Mouse (Mus musculus) embryonic facial prominence, embryonic 11.5 days (tissue): ENCODE results near the gene Tmem169. TPM values are rescaled to one million over a fixed set of nuclear protein-coding genes. Genes with fewer than 3 reads are reported as not detected.

Experiments
- ATAC-seq: fragments of 200-750 bp; cut with Nextera tagmentation; replicated peaks from 2 replicates; pipeline ENCODE4 v1.8.0; 2017; ENCODE audit warnings: low read depth; ENCODE audit not compliant: insufficient number of reproducible peaks, low FRiP score, low TSS enrichment
- DNase-seq: peaks from one replicate; pipeline ENCODE4 v3.0.0-alpha.2; 2015; ENCODE audit warnings: low spot score
- H3K27ac ChIP-seq: fragments of 300-500 bp; sonication (generic); replicated peaks from 2 replicates; pipeline ENCODE4 v1.5.1; 2014; ENCODE audit warnings: mild to moderate bottlenecking, low read depth, low read length, control low read depth
- H3K27me3 ChIP-seq: fragments of 300-500 bp; sonication (generic); 2 replicates; pipeline ENCODE4 v1.6.1; 2014; ENCODE audit warnings: mild to moderate bottlenecking, low read length, moderate library complexity, mixed read lengths; ENCODE audit not compliant: control insufficient read depth, insufficient read depth
- H3K36me3 ChIP-seq: fragments of 300-500 bp; sonication (generic); replicated peaks from 2 replicates; pipeline ENCODE4 v1.6.1; 2014; ENCODE audit warnings: low read depth, mild to moderate bottlenecking, low read length, moderate library complexity, mixed read lengths; ENCODE audit not compliant: control insufficient read depth, insufficient read depth
- H3K4me1 ChIP-seq: fragments of 300-500 bp; sonication (generic); 2 replicates; pipeline ENCODE4 v1.6.1; 2014; ENCODE audit warnings: low read length, mixed read lengths; ENCODE audit not compliant: control insufficient read depth, insufficient read depth
- H3K4me2 ChIP-seq: fragments of 300-500 bp; sonication (generic); 2 replicates; pipeline ENCODE4 v1.6.1; 2014; ENCODE audit warnings: low read depth, mild to moderate bottlenecking, control low read depth, low read length, moderate library complexity
- H3K4me3 ChIP-seq: fragments of 300-500 bp; sonication (generic); 2 replicates; pipeline ENCODE4 v1.5.1; 2014; ENCODE audit warnings: low read depth, low read length, control low read depth
- H3K9ac ChIP-seq: fragments of 300-500 bp; sonication (generic); replicated peaks from 2 replicates; pipeline ENCODE4 v1.6.1; 2014; ENCODE audit warnings: mild to moderate bottlenecking, control low read depth, low read length
- H3K9me3 ChIP-seq: fragments of 300-500 bp; sonication (generic); replicated peaks from 2 replicates; pipeline ENCODE4 v1.6.1; 2016; ENCODE audit warnings: mild to moderate bottlenecking, low read length, inconsistent platforms, mixed read lengths; ENCODE audit not compliant: control insufficient read depth
- WGBS: fragments of 180-500 bp; shearing (Covaris S2); extraction: QIAGEN DNeasy Blood & Tissue Kit; methylation state at CpG from one replicate; pipeline ENCODE4 v1.1.7; 2014; 5-methylcytosine and 5-hydroxymethylcytosine counted together
- polyA plus RNA-seq: library from polyadenylated mRNA; unstranded; fragments of >200 nt; fragmentation: Nextera tagmentation; extraction: Ambion mirVana; gene quantifications from 2 replicates; pipeline ENCODE4 v1.2.1, GENCODE M21; 2014

Tmem169 gene
- polyA plus RNA-seq, 1 experiment from 2014 or later: 7.3 TPM

DNA sequence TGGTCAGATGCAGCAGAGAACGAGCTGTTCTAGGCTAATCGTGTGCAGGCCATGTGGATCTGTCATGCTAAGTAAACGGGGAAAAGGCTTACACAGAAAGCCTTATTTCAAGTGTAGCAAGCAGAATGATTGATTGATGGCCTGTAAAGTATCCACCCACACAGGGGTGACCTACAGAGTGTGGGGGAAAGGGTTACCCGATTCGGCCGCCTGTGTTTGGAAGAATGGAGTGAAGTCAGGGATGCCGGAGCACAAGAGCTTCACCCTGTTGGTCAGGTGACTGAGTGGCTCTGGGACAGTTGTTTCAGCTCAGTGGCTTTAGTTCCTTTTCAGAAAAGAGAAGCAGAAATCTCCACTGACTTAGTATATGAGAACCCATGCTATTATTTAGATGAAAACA lies 32.7 kb downstream of the Tmem169 start:
- 79% methylated on average over 7 of the region's 7 CpGs for WGBS
- no peak overlapping the region for H3K4me3 ChIP-seq
- no peaks in the 10 kb centered on the region for H3K9me3 ChIP-seq
- ATAC-seq (no peak), DNase-seq (no peak)
- H3K9ac ChIP-seq: no peak overlapping the region
- H3K27ac ChIP-seq: no peak overlapping the region
- no peak overlapping the region for H3K4me2 ChIP-seq
- H3K4me1 ChIP-seq: no peaks in the 10 kb centered on the region
- H3K36me3 ChIP-seq: peaks cover 8% of the 10 kb centered on the region; the same call in 1 of the 2 replicates
- H3K27me3 ChIP-seq: no peaks in the 10 kb centered on the region

DNA sequence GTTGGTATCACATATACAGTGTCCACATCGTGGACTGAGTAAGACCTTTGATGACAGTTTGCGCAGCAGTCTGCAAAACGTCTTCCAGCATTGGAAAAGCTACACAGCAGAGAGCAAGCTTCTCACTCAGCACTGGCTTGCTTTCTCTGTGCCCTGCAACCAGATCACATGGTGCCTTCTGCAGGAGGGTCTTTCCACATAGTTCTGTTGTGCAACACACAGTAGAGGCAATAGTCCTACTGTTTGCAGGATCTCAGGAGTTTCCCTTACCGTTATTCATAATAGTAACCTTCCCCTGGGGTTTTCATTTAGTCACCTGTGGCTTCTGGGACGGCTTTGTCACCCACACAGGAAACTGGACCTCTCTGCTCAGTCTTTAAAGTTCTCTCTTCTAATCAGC lies 36.6 kb downstream of the Tmem169 start:
- no peak overlapping the region for H3K4me2 ChIP-seq
- no peak for ATAC-seq
- DNase-seq: no peak
- H3K4me3 ChIP-seq: no peak overlapping the region
- no peaks in the 10 kb centered on the region for H3K4me1 ChIP-seq
- no peaks in the 10 kb centered on the region for H3K9me3 ChIP-seq
- H3K27ac ChIP-seq: no peak overlapping the region
- 84% methylated on average over 5 of the region's 5 CpGs for WGBS
- H3K27me3 ChIP-seq: no peaks in the 10 kb centered on the region
- H3K36me3 ChIP-seq: peaks cover 8% of the 10 kb centered on the region; the same call in 1 of the 2 replicates
- no peak overlapping the region for H3K9ac ChIP-seq

DNA sequence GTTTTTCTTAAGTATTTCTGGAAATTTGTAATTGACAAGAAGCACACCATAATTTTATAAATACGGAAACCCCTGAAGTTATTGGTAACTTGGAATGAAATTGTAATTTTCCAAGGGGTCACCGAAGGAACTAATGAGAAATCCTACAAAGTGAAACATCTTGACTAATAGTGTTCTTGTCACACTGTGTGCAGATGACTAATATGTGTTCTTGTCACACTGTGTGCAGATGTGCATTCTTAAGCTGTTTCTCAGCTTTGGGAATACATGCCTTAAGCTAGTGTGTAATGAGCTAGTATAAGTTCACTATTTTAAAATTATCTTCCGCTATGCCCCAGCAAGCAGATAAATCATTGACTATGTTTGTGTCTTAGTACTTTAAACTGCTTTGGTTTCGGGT lies 39.1 kb downstream of the Tmem169 start:
- ATAC-seq (no peak), DNase-seq (no peak)
- Histone ChIP-seq H3K4me3 (no peak overlapping the region), H3K4me1 (no peaks in the 10 kb centered on the region), H3K27me3 (no peaks in the 10 kb centered on the region), H3K27ac (no peak overlapping the region), H3K36me3 (peaks cover 8% of the 10 kb centered on the region; the same call in 1 of the 2 replicates), H3K9me3 (no peaks in the 10 kb centered on the region), H3K4me2 (no peak overlapping the region), H3K9ac (no peak overlapping the region)
- WGBS: 95% methylated on average over 4 of the region's 4 CpGs

DNA sequence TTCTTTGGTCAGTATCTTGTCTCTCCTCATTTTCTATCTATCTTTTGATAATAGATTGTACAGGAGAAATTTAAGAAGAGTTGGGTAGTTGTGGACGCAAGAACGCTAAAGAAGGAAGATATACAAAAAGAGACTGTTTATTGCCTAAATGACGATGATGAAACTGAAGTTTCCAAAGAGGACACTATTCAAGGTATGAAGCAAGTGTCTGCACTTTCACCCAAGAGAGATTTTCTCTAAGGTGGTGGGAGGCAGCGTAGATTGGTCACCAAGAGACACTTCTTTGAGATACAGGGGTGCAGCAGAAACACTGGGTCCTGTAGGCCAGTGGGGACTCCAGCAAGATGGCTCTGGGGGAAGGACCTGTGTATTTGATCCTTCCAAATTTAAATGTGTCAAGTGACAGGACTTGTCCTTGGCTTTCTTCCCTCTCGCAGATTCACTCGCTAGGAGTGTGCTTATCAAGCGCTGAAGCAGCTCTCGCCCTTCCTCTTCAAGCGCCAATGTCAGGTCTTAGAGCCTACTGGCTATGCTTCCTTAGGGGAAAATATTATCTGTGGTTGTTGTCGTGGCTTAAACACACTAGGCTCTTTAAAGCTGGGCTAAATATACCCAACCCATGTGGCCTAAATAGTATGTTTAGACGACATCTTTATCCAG lies 42.1 kb downstream of the Tmem169 start:
- no peaks in the 10 kb centered on the region for H3K4me1 ChIP-seq
- no peaks in the 10 kb centered on the region for H3K9me3 ChIP-seq
- no peak overlapping the region for H3K4me2 ChIP-seq
- DNase-seq (no peak), ATAC-seq (no peak)
- H3K4me3 ChIP-seq: no peak overlapping the region
- 92% methylated on average over 11 of the region's 11 CpGs for WGBS
- no peaks in the 10 kb centered on the region for H3K27me3 ChIP-seq
- H3K27ac ChIP-seq: no peak overlapping the region
- H3K36me3 ChIP-seq: no peaks in the 10 kb centered on the region
- no peak overlapping the region for H3K9ac ChIP-seq

DNA sequence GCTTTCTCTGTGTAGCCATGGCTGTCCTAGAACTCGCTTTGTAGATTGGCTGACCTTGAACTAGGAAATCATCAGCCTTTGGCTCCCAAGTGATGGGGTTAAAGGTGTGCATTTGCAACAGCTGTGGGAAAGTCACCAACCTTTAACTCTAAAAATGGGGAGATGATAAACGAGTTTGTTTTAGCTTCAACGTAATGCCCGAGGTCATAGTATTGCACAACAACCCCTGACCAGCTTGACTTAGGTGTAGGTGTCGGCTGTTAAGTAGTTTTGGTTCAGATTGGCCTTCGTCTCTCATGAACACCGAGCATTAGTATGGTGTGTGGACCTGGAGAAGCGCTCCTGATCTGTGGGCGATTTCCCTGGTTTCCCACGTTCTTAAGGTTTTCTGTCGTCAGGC lies 50.6 kb downstream of the Tmem169 start:
- Histone ChIP-seq H3K27ac (no peak overlapping the region), H3K4me2 (no peak overlapping the region), H3K36me3 (peaks cover 2% of the 10 kb centered on the region), H3K9ac (no peak overlapping the region), H3K4me3 (no peak overlapping the region), H3K9me3 (no peaks in the 10 kb centered on the region), H3K4me1 (no peaks in the 10 kb centered on the region), H3K27me3 (no peaks in the 10 kb centered on the region)
- 89% methylated on average over 11 of the region's 11 CpGs for WGBS
- DNase-seq: no peak
- no peak for ATAC-seq

DNA sequence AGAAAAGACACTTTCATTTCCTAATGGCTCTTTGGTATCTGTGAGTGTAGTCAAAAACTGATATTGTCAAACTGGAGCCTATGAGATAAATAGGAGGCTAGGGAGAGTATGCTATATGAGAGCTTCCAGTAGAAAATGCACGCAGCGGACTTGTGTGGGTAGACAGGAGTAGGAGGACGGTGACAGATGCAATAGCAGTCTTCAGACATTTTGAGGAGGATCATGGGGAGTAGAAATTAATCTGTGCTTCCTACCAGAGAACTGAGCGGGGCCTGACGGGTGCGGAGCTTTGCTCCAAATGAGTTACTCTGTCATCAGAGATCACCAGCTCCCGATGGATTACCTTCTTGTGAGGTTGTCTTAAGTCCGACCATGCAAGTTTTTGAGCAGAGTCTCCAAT lies 52.6 kb downstream of the Tmem169 start:
- no peaks in the 10 kb centered on the region for H3K9me3 ChIP-seq
- no peak overlapping the region for H3K27ac ChIP-seq
- H3K4me2 ChIP-seq: no peak overlapping the region
- 96% methylated on average over 8 of the region's 8 CpGs for WGBS
- H3K36me3 ChIP-seq: peaks cover 5% of the 10 kb centered on the region
- no peak overlapping the region for H3K9ac ChIP-seq
- no peak overlapping the region for H3K4me3 ChIP-seq
- no peaks in the 10 kb centered on the region for H3K27me3 ChIP-seq
- no peak for ATAC-seq
- H3K4me1 ChIP-seq: no peaks in the 10 kb centered on the region
- no peak for DNase-seq

DNA sequence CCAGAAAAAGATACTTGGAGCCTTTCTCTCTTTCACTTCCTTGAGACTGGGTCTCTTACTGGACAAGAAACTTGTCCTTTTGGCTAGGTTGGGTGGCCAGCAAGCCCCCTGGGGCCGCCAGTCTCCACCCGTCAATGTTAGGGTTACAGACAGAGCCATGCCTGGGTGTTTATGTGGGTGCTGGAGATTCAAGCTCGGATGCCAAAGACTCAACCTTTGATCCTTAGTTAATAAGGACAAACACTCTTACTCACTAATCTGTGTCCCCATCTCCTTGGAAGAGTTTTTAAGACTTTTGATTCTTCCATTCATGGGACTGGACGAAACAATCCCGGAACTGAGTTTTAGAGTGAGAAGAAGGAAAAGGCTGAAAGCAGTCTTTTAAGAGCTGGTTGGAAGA lies 54.2 kb downstream of the Tmem169 start:
- peaks cover 5% of the 10 kb centered on the region for H3K36me3 ChIP-seq
- H3K4me3 ChIP-seq: no peak overlapping the region
- H3K27me3 ChIP-seq: no peaks in the 10 kb centered on the region
- no peaks in the 10 kb centered on the region for H3K9me3 ChIP-seq
- ATAC-seq (no peak), DNase-seq (no peak)
- H3K9ac ChIP-seq: no peak overlapping the region
- 87% methylated on average over 5 of the region's 5 CpGs for WGBS
- H3K4me2 ChIP-seq: no peak overlapping the region
- no peaks in the 10 kb centered on the region for H3K4me1 ChIP-seq
- no peak overlapping the region for H3K27ac ChIP-seq

DNA sequence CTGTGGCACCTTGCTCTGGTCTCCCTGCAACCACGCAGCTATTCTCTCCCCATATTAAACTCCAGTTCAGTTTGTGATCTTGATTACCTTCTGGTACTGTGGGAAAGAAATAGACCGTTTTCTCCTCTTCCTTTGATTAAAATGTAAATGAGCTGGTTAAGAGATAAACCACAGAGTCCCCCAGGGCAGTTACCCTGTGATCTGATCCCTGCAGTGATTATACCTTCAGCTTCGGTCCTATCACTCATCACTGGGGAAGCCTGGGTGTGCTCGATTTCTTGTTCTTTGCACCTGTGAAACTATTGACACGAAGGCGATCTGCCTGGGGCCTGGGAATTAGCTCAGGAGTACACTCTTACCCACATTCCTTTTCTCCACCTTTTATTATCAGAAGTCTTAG lies 63.7 kb downstream of the Tmem169 start:
- Histone ChIP-seq H3K36me3 (peaks cover 3% of the 10 kb centered on the region), H3K4me2 (no peak overlapping the region), H3K27me3 (no peaks in the 10 kb centered on the region), H3K9me3 (no peaks in the 10 kb centered on the region), H3K9ac (no peak overlapping the region), H3K4me3 (no peak overlapping the region), H3K4me1 (no peaks in the 10 kb centered on the region), H3K27ac (no peak overlapping the region)
- WGBS: 77% methylated on average over 6 of the region's 6 CpGs
- ATAC-seq: no peak
- no peak for DNase-seq
